Mouse (Mus musculus) heart, embryonic 14.5 days (tissue): ENCODE measurements at regions not wholly inside any gene's neighbourhood (a gene's known extent, or its start where the extent isn't known, plus 50 kb on each side); places are given as distances from the start of the nearest gene placed in this dataset.

Experiments used
- ATAC-seq: fragments of 200-750 bp; cut with Nextera tagmentation; 2 replicates; pipeline ENCODE4 v1.8.0; 2017; ENCODE audit warnings: low read depth, moderate TSS enrichment; ENCODE audit not compliant: insufficient number of reproducible peaks, insufficient read depth, low FRiP score
- H3K27ac ChIP-seq, 2 experiments: fragments of 200-500 bp in 1 of 2; fragments of 300-500 bp in 1 of 2; sonication (generic) in 1 of 2; replicated peaks in 1 of 2; 2 replicates each; pipeline ENCODE4 v1.5.1; 2012 to 2014; ENCODE audit warnings: low read depth in 2 of 2, low read length in 2 of 2, control low read depth in 1 of 2, mild to moderate bottlenecking in 1 of 2, mixed read lengths in 1 of 2; ENCODE audit not compliant: control insufficient read depth in 1 of 2, insufficient read depth in 1 of 2
- H3K27me3 ChIP-seq: fragments of 300-500 bp; sonication (generic); 2 replicates; pipeline ENCODE4 v1.6.1; 2014; ENCODE audit warnings: mild to moderate bottlenecking, low read length, control low read depth; ENCODE audit not compliant: control insufficient read depth, insufficient read depth
- H3K36me3 ChIP-seq: fragments of 300-500 bp; sonication (generic); 2 replicates; pipeline ENCODE4 v1.6.1; 2014; ENCODE audit warnings: mild to moderate bottlenecking, control low read depth, low read length, mixed read lengths; ENCODE audit not compliant: control insufficient read depth, insufficient read depth
- H3K4me1 ChIP-seq, 2 experiments: fragments of 200-500 bp in 1 of 2; fragments of 300-500 bp in 1 of 2; sonication (generic) in 1 of 2; 2 replicates each; pipeline ENCODE4 v1.6.1; 2012 to 2014; ENCODE audit warnings: low read length in 2 of 2, control low read depth in 1 of 2, mixed read lengths in 1 of 2; ENCODE audit not compliant: control insufficient read depth in 2 of 2, insufficient read depth in 2 of 2
- H3K4me2 ChIP-seq: fragments of 300-500 bp; sonication (generic); 2 replicates; pipeline ENCODE4 v1.6.1; 2014; ENCODE audit warnings: mild to moderate bottlenecking, low read length
- H3K4me3 ChIP-seq, 2 experiments: fragments of 200-500 bp in 1 of 2; fragments of 300-500 bp in 1 of 2; sonication (generic) in 1 of 2; 2 replicates each; pipeline ENCODE4 v1.5.1; 2012 to 2014; ENCODE audit warnings: low read length in 2 of 2, mild to moderate bottlenecking in 2 of 2, control low read depth in 1 of 2, low read depth in 1 of 2, moderate library complexity in 1 of 2; ENCODE audit not compliant: control insufficient read depth in 1 of 2, insufficient read depth in 1 of 2
- H3K9ac ChIP-seq: fragments of 300-500 bp; sonication (generic); 2 replicates; pipeline ENCODE4 v1.6.1; 2014; ENCODE audit warnings: mild to moderate bottlenecking, low read length
- H3K9me3 ChIP-seq: fragments of 300-500 bp; sonication (generic); 2 replicates; pipeline ENCODE4 v1.6.1; 2016; ENCODE audit warnings: low read length, control low read depth; ENCODE audit not compliant: control insufficient read depth
- WGBS: fragments of 180-500 bp; shearing (Covaris S2); extraction: QIAGEN DNeasy Blood & Tissue Kit; methylation state at CpG from one replicate; pipeline ENCODE4 v1.1.7; 2014; 5-methylcytosine and 5-hydroxymethylcytosine counted together

GRCm38 (mm10) chr10:25742678-25743077 lies 206.6 kb upstream of the Smlr1 start:
- Histone ChIP-seq H3K27me3 (no peaks in the 10 kb centered on the region), H3K4me2 (no peak overlapping the region), H3K27ac (no peak overlapping the region), H3K9me3 (no peaks in the 10 kb centered on the region), H3K36me3 (no peaks in the 10 kb centered on the region), H3K4me1 (no peaks in the 10 kb centered on the region), H3K4me3 (no peak overlapping the region), H3K9ac (no peak overlapping the region)
- no peak for ATAC-seq
- WGBS = 75% methylated on average over 3 of the region's 3 CpGs

DNA sequence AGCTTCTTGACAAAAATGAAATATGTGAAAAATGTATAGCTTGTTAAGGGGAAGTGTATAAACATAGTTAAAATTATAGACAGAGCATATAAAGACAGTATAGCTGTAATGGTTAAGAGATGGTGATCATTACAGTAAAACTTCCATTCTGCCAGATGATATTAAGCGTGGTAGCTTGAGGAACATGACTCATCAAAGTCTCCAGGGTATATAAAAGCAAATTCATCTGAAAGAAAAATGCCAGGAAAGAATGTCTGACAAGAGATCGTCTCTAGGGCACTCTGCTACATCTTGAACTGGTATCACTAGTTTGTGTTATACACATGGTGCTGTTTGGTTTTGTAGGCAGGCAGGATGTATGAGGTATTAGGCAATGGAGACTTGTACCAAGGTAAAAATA lies 204.9 kb upstream of the Smlr1 start:
- Histone ChIP-seq H3K4me1 (no peaks in the 10 kb centered on the region), H3K36me3 (no peaks in the 10 kb centered on the region), H3K4me2 (no peak overlapping the region), H3K27me3 (no peaks in the 10 kb centered on the region), H3K4me3 (no peak overlapping the region), H3K9ac (no peak overlapping the region), H3K27ac (no peak overlapping the region), H3K9me3 (no peaks in the 10 kb centered on the region)
- WGBS = 67% methylated on average over 2 of the region's 2 CpGs
- ATAC-seq = no peak

DNA sequence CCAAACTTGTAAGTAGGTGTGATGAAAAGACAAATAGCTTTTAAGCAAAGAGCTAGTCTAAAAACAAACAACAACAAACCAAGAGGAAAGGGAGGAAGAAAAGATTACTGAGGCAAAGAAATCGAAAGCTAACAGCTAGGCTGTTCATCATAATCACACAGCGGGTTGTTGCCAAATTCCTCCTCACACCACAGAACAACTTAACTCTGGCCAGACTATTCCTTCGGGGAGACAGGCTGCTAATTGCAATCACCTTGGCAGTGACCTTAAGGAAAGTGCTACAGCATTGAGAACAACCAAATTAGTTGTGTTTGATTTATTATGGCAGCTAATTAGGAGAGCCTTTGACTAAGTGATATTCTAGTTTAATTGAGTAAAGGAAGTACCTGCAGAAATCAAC lies 194.4 kb upstream of the Smlr1 start:
- H3K27ac ChIP-seq = no peak overlapping the region
- no peak for ATAC-seq
- WGBS = 30% methylated on average over 3 of the region's 3 CpGs
- H3K9me3 ChIP-seq = no peaks in the 10 kb centered on the region
- no peak overlapping the region for H3K4me3 ChIP-seq
- H3K4me2 ChIP-seq = no peak overlapping the region
- no peaks in the 10 kb centered on the region for H3K4me1 ChIP-seq
- no peak overlapping the region for H3K9ac ChIP-seq
- no peaks in the 10 kb centered on the region for H3K27me3 ChIP-seq
- no peaks in the 10 kb centered on the region for H3K36me3 ChIP-seq

- H3K4me3 ChIP-seq = no peak overlapping the region
- no peaks in the 10 kb centered on the region for H3K36me3 ChIP-seq
- no peaks in the 10 kb centered on the region for H3K27me3 ChIP-seq
- ATAC-seq = no peak
- H3K27ac ChIP-seq = no peak overlapping the region
- H3K9me3 ChIP-seq = no peaks in the 10 kb centered on the region
- no peak overlapping the region for H3K4me2 ChIP-seq
- no peaks in the 10 kb centered on the region for H3K4me1 ChIP-seq
- 81% methylated on average over 1 of the region's 1 CpGs for WGBS
- H3K9ac ChIP-seq = no peak overlapping the region
These were observed 187.9 kb upstream of the Smlr1 start for GRCm38 (mm10) chr10:25723966-25724365.

DNA sequence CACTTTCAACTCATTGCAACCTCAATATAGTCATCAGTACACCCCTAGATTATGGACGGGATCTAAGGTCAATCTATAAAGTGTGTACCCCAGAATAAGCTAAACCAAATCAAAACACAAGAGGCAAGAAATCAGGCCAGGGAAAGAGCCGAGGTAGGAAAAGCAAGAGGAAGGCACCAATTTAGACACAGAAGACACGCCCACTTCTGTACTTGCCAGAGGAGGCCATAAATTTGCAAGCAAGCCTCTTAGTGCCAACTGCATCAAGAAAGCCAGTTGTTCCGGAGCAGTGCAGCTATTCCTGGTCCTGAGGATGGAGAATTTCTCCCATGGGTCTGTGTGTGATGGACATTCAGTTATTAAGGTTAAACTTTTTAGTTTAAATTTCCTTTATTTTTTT lies 179.7 kb upstream of the Smlr1 start:
- Histone ChIP-seq H3K27ac (no peak overlapping the region), H3K36me3 (no peaks in the 10 kb centered on the region), H3K4me2 (no peak overlapping the region), H3K9ac (no peak overlapping the region), H3K9me3 (no peaks in the 10 kb centered on the region), H3K4me1 (no peaks in the 10 kb centered on the region), H3K27me3 (no peaks in the 10 kb centered on the region), H3K4me3 (no peak overlapping the region)
- WGBS = 68% methylated on average over 4 of the region's 4 CpGs
- no peak for ATAC-seq

DNA sequence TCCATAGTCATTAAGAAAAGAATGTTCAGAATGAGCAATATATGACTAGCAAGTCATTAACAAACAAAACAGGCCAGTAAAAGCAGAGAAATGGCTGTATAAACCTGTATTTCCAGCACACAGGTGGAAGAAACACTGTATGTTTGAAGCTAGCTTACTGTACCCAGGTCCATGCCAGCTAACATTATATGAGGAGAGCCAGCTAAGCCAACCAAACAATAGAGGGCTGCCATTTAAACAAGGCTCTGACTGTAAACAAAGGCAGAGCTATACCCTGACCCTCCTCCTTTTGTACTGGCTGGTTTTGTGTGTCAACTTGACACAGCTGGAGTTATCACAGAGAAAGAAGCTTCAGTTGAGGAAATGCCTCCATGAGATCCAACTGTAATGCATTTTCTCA lies 178.6 kb upstream of the Smlr1 start:
- Histone ChIP-seq H3K36me3 (no peaks in the 10 kb centered on the region), H3K4me3 (no peak overlapping the region), H3K9me3 (no peaks in the 10 kb centered on the region), H3K9ac (no peak overlapping the region), H3K27me3 (no peaks in the 10 kb centered on the region), H3K4me1 (no peaks in the 10 kb centered on the region), H3K27ac (no peak overlapping the region), H3K4me2 (no peak overlapping the region)
- ATAC-seq = no peak

GRCm38 (mm10) chr10:25714041-25714440 lies 178.0 kb upstream of the Smlr1 start:
- H3K4me3 ChIP-seq = no peak overlapping the region
- H3K27ac ChIP-seq = no peak overlapping the region
- no peaks in the 10 kb centered on the region for H3K27me3 ChIP-seq
- H3K9me3 ChIP-seq = no peaks in the 10 kb centered on the region
- no peaks in the 10 kb centered on the region for H3K4me1 ChIP-seq
- WGBS = 58% methylated on average over 12 of the region's 12 CpGs
- H3K36me3 ChIP-seq = no peaks in the 10 kb centered on the region
- H3K9ac ChIP-seq = no peak overlapping the region
- no peak overlapping the region for H3K4me2 ChIP-seq
- ATAC-seq = no peak

DNA sequence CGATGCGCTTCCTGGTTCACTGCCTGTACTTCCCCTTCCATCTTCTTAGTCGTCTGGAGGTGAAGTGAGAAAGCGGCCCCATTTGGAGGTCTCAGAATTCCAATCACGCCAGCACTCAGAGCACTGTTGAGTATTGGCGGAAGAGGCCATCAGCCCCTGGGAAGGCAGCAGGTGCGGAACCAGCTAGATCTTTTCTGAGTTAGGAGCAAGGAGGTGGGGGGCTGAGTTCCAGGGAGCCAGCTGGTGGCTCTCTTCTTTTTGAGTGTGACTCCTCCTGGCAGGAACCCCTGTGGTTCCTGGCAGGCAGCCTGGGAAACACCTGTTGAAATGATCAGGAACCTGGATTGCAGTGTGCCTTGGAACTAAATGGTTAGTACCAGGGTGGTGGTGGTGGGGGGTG lies 171.9 kb upstream of the Smlr1 start:
- Histone ChIP-seq H3K9me3 (no peaks in the 10 kb centered on the region), H3K27me3 (no peaks in the 10 kb centered on the region), H3K4me2 (no peak overlapping the region), H3K9ac (no peak overlapping the region), H3K36me3 (no peaks in the 10 kb centered on the region), H3K4me3 (no peak overlapping the region), H3K27ac (no peak overlapping the region), H3K4me1 (no peaks in the 10 kb centered on the region)
- ATAC-seq = no peak
- WGBS = 44% methylated on average over 7 of the region's 7 CpGs
